Mouse (Mus musculus) kidney, adult 18-20 months (tissue): ENCODE measurements around the gene Shf.

Experiments
- DNase-seq: peaks from one replicate; pipeline ENCODE4 v3.0.0; 2021

The Shf gene

GRCm38 (mm10) chr2:122368081-122368971 lies 636 bp downstream of the Shf start:
- peak; percentile 34 for DNase-seq

GRCm38 (mm10) chr2:122367701-122368080 lies 1.3 kb downstream of the Shf start:
- DNase-seq, result no peak

- no peak for DNase-seq
These were observed 1.8 kb downstream of the Shf start for GRCm38 (mm10) chr2:122367181-122367580.

GRCm38 (mm10) chr2:122366706-122367105 lies 2.3 kb downstream of the Shf start:
- no peak for DNase-seq

GRCm38 (mm10) chr2:122366039-122366438 lies 2.9 kb downstream of the Shf start:
- DNase-seq, result no peak

GRCm38 (mm10) chr2:122365244-122365866 lies 3.6 kb downstream of the Shf start:
- no peak for DNase-seq

- no peak for DNase-seq
These were observed 4.5 kb downstream of the Shf start for GRCm38 (mm10) chr2:122364352-122364944.

GRCm38 (mm10) chr2:122362622-122363523 lies 6.1 kb downstream of the Shf start:
- no peak for DNase-seq

- no peak for DNase-seq
These were observed 6.9 kb downstream of the Shf start for GRCm38 (mm10) chr2:122361868-122362621.

GRCm38 (mm10) chr2:122361181-122361580 lies 7.8 kb downstream of the Shf start:
- no peak for DNase-seq

GRCm38 (mm10) chr2:122360310-122360709 lies 8.7 kb downstream of the Shf start:
- no peak for DNase-seq

GRCm38 (mm10) chr2:122356187-122356586 lies 12.8 kb downstream of the Shf start:
- DNase-seq, result no peak

GRCm38 (mm10) chr2:122355389-122355788 lies 13.6 kb downstream of the Shf start:
- DNase-seq, result no peak

- DNase-seq, result peak; percentile 66
These were observed 14.6 kb downstream of the Shf start for GRCm38 (mm10) chr2:122354191-122354929.

- no peak for DNase-seq
These were observed 15.2 kb downstream of the Shf start for GRCm38 (mm10) chr2:122353765-122354164.

GRCm38 (mm10) chr2:122352992-122353391 lies 16.0 kb downstream of the Shf start:
- no peak for DNase-seq

- peak; percentile 64 for DNase-seq
These were observed 17.0 kb downstream of the Shf start for GRCm38 (mm10) chr2:122351931-122352329.

- no peak for DNase-seq
These were observed 17.6 kb downstream of the Shf start for GRCm38 (mm10) chr2:122351156-122351930.

GRCm38 (mm10) chr2:122349136-122349785 lies 19.7 kb downstream of the Shf start:
- no peak for DNase-seq
